Mouse (Mus musculus) liver, embryonic 14.5 days (tissue): Measurements from ENCODE around the gene Hectd4.

Experiments used
- CTCF ChIP-seq: IDR thresholded peaks from 2 replicates; pipeline ENCODE4 v1.5.1; 2016; ENCODE audit warnings: antibody characterized with exemption, low read depth, control low read depth
- EP300 ChIP-seq: IDR thresholded peaks from 2 replicates; pipeline ENCODE4 v1.6.1; 2016; ENCODE audit warnings: antibody characterized with exemption, low read depth

- no peak for TF ChIP-seq CTCF
- no peak for TF ChIP-seq EP300
These were observed 114.4 kb downstream of the Hectd4 start for GRCm38 (mm10) chr5:121334454-121334853.
